Mouse (Mus musculus): ENCODE data around the gene 4930415O20Rik. TPM values are rescaled to one million over a fixed set of nuclear protein-coding genes. Genes with fewer than 3 reads are reported as not detected.

The 4930415O20Rik gene
- polyA plus RNA-seq, 1 experiment: not detected

- H3K4me1 ChIP-seq (ENCODE audit: control insufficient read depth, insufficient read depth, insufficient read length): peaks cover 9% of the 10 kb centered on the region
- H3K4me3 ChIP-seq (ENCODE audit: extremely low read depth, insufficient read depth, insufficient read length): no peak overlapping the region
- no peak overlapping the region for H3K27ac ChIP-seq (ENCODE audit: insufficient read depth, low read length)
- TF ChIP-seq CTCF (IDR thresholded peaks at IDR 0.05; ENCODE audit: extremely low read depth, insufficient read depth, insufficient read length, insufficient replicate concordance) (no peak), POLR2A (IDR thresholded peaks at IDR 0.05; ENCODE audit: low read depth, low read length) (no peak)
- DNase-seq (ENCODE audit: low read depth in 1 of 2, low spot score in 2 of 2): no peak
- 70% methylated on average over 3 of the region's 3 CpGs for whole genome bisulfite sequencing
- H3K27me3 ChIP-seq (ENCODE audit: control insufficient read depth, insufficient read depth, low read length): peaks cover 26% of the 10 kb centered on the region
- H3K36me3 ChIP-seq (ENCODE audit: control insufficient read depth, insufficient read depth, low read length): no peaks in the 10 kb centered on the region
Observed at GRCm38 (mm10) chr15:98637155-98637554, 66.4 kb downstream of the 4930415O20Rik start.

Other genes with a start within 250 kb of the 4930415O20Rik start
- not detected in 2 replicates for gene Olfr284, start 230.0 kb upstream of the 4930415O20Rik start, polyA plus RNA-seq (2012; rRNA removed)
- gene Olfr283, start 190.1 kb upstream of the 4930415O20Rik start, polyA plus RNA-seq (2012; rRNA removed): not detected in 2 replicates
- gene Olfr282, start 139.8 kb upstream of the 4930415O20Rik start, polyA plus RNA-seq (2012; rRNA removed): not detected in 2 replicates
- not detected in 2 replicates for gene Olfr281, start 118.4 kb upstream of the 4930415O20Rik start, polyA plus RNA-seq (2012; rRNA removed)
- gene OR5BS1P, start 101.1 kb upstream of the 4930415O20Rik start, polyA plus RNA-seq (2012; rRNA removed): not detected in 2 replicates
- not detected in 2 replicates for gene Lalba, start 88.3 kb upstream of the 4930415O20Rik start, polyA plus RNA-seq (2012; rRNA removed)
- not detected in 2 replicates for gene Olfr279, start 78.6 kb upstream of the 4930415O20Rik start, polyA plus RNA-seq (2012; rRNA removed)
- gene Kansl2, start 36.7 kb upstream of the 4930415O20Rik start, polyA plus RNA-seq (2012; rRNA removed): 26.6 and 28.9 TPM in 2 replicates
- gene Ccnt1, start 81 bp upstream of the 4930415O20Rik start, polyA plus RNA-seq (2012; rRNA removed): 9.4 and 9.5 TPM in 2 replicates
- gene Adcy6, start 39.1 kb downstream of the 4930415O20Rik start, polyA plus RNA-seq (2012; rRNA removed): 23.2 and 24.2 TPM in 2 replicates
- 22.4 and 31.0 TPM in 2 replicates for gene Cacnb3, start 59.8 kb downstream of the 4930415O20Rik start, polyA plus RNA-seq (2012; rRNA removed)
- gene Ddx23, start 91.9 kb downstream of the 4930415O20Rik start, polyA plus RNA-seq (2012; rRNA removed): 31.5 and 31.8 TPM in 2 replicates
- gene Rnd1, start 106.5 kb downstream of the 4930415O20Rik start, polyA plus RNA-seq (2012; rRNA removed): 3.4 and 4.4 TPM in 2 replicates
- gene Ccdc65, start 137.2 kb downstream of the 4930415O20Rik start, polyA plus RNA-seq (2012; rRNA removed): not detected in 2 replicates
- gene Fkbp11, start 157.2 kb downstream of the 4930415O20Rik start, polyA plus RNA-seq (2012; rRNA removed): 16.7 and 18.1 TPM in 2 replicates
- 65.2 and 70.5 TPM in 2 replicates for gene Arf3, start 192.2 kb downstream of the 4930415O20Rik start, polyA plus RNA-seq (2012; rRNA removed)
- gene Wnt10b, start 207.1 kb downstream of the 4930415O20Rik start, polyA plus RNA-seq (2012; rRNA removed): 0.78 and 0.93 TPM in 2 replicates
- not detected in 2 replicates for gene Wnt1, start 218.9 kb downstream of the 4930415O20Rik start, polyA plus RNA-seq (2012; rRNA removed)
- gene Ddn, start 238.5 kb downstream of the 4930415O20Rik start, polyA plus RNA-seq (2012; rRNA removed): 0.20 and 0.39 TPM in 2 replicates